Mouse (Mus musculus): ENCODE results near the gene Tceal8. TPM values are rescaled to one million over a fixed set of nuclear protein-coding genes. Genes with fewer than 3 reads are reported as not detected.
A peak's percentile ranks its signal among the peaks of the same experiment; 100 is the strongest.

Tceal8 gene
- total and polyA plus RNA-seq, 3 experiments, result 12.4 to 120 (median 32.4) TPM

- DNase-seq (ENCODE audit: low spot score) (no peak), ATAC-seq (ENCODE audit: extremely low read depth, insufficient number of reproducible peaks, low FRiP score, poor library complexity, severe bottlenecking) (no peak)
- Histone ChIP-seq H3K36me3 (replicated peaks) (no peaks in the 10 kb centered on the region), H3K9me3 (replicated peaks) (no peaks in the 10 kb centered on the region), H3K4me1 (ENCODE audit: insufficient read depth, low read depth, low read length) (peaks cover 10% of the 10 kb centered on the region; the same call in 1 of the 2 replicates), H3K27me3 (ENCODE audit: insufficient read depth, low read length) (no peaks in the 10 kb centered on the region), H3K4me3 (ENCODE audit: low read depth, low read length) (peak overlapping the region; percentile 51)
- no peak for TF ChIP-seq POLR2AphosphoS5 (IDR thresholded peaks at IDR 0.05; ENCODE audit: insufficient replicate concordance, low read depth, low read length)
- no peak for TF ChIP-seq GATA1 (IDR thresholded peaks at IDR 0.05; ENCODE audit: borderline replicate concordance, low read length)
- no peak for TF ChIP-seq CTCF (IDR thresholded peaks at IDR 0.05; ENCODE audit: low read depth, low read length)
- TF ChIP-seq GATA2 (IDR thresholded peaks at IDR 0.05; ENCODE audit: borderline replicate concordance, low read depth, low read length), result no peak
- TF ChIP-seq TAL1 (conservative IDR thresholded peaks at IDR 0.05; ENCODE audit: low read depth, low read length), result no peak
Observed at GRCm38 (mm10) chrX:136203257-136203656, 31.1 kb upstream of the Tceal8 start.

GRCm38 (mm10) chrX:136196873-136197272, 24.7 kb upstream of the Tceal8 start:
- H3K4me1 ChIP-seq (ENCODE audit: insufficient read depth, low read depth, low read length), result no peaks in the 10 kb centered on the region
- no peaks in the 10 kb centered on the region for H3K27me3 ChIP-seq (ENCODE audit: insufficient read depth, low read length)
- no peak overlapping the region for H3K4me3 ChIP-seq (ENCODE audit: low read depth, low read length)
- no peaks in the 10 kb centered on the region for H3K9me3 ChIP-seq (replicated peaks)
- TF ChIP-seq GATA2 (IDR thresholded peaks at IDR 0.05; ENCODE audit: borderline replicate concordance, low read depth, low read length) (no peak), CTCF (IDR thresholded peaks at IDR 0.05; ENCODE audit: low read depth, low read length) (peak; percentile 34; the same call in 1 of the 2 replicates)
- H3K36me3 ChIP-seq (replicated peaks), result no peaks in the 10 kb centered on the region
- ATAC-seq (ENCODE audit: extremely low read depth, insufficient number of reproducible peaks, low FRiP score, poor library complexity, severe bottlenecking), result no peak
- DNase-seq (ENCODE audit: low spot score), result no peak

- Histone ChIP-seq H3K27me3 (ENCODE audit: insufficient read depth, low read length) (no peaks in the 10 kb centered on the region), H3K36me3 (replicated peaks) (no peaks in the 10 kb centered on the region), H3K4me3 (ENCODE audit: low read depth, low read length) (no peak overlapping the region), H3K4me1 (ENCODE audit: insufficient read depth, low read depth, low read length) (no peaks in the 10 kb centered on the region), H3K9me3 (replicated peaks) (no peaks in the 10 kb centered on the region)
- no peak for TF ChIP-seq POLR2AphosphoS5 (IDR thresholded peaks at IDR 0.05; ENCODE audit: insufficient replicate concordance, low read depth, low read length)
- no peak for TF ChIP-seq GATA2 (IDR thresholded peaks at IDR 0.05; ENCODE audit: borderline replicate concordance, low read depth, low read length)
- no peak for TF ChIP-seq TAL1 (conservative IDR thresholded peaks at IDR 0.05; ENCODE audit: low read depth, low read length)
- TF ChIP-seq GATA1 (IDR thresholded peaks at IDR 0.05; ENCODE audit: borderline replicate concordance, low read length), result no peak
- no peak for TF ChIP-seq CTCF (IDR thresholded peaks at IDR 0.05; ENCODE audit: low read depth, low read length)
- ATAC-seq (ENCODE audit: extremely low read depth, insufficient number of reproducible peaks, low FRiP score, poor library complexity, severe bottlenecking) (no peak), DNase-seq (ENCODE audit: low spot score) (no peak)
Observed at GRCm38 (mm10) chrX:136195193-136195944, 23.2 kb upstream of the Tceal8 start.

GRCm38 (mm10) chrX:136183107-136183506, 11.0 kb upstream of the Tceal8 start:
- Histone ChIP-seq H3K4me3 (ENCODE audit: low read depth, low read length) (no peak overlapping the region), H3K9me3 (replicated peaks) (no peaks in the 10 kb centered on the region), H3K4me1 (ENCODE audit: insufficient read depth, low read depth, low read length) (no peaks in the 10 kb centered on the region), H3K27me3 (ENCODE audit: insufficient read depth, low read length) (no peaks in the 10 kb centered on the region), H3K36me3 (replicated peaks) (no peaks in the 10 kb centered on the region)
- no peak for ATAC-seq (ENCODE audit: extremely low read depth, insufficient number of reproducible peaks, low FRiP score, poor library complexity, severe bottlenecking)
- DNase-seq (ENCODE audit: low spot score), result no peak
- TF ChIP-seq POLR2AphosphoS5 (IDR thresholded peaks at IDR 0.05; ENCODE audit: insufficient replicate concordance, low read depth, low read length) (no peak), GATA1 (IDR thresholded peaks at IDR 0.05; ENCODE audit: borderline replicate concordance, low read length) (no peak), CTCF (IDR thresholded peaks at IDR 0.05; ENCODE audit: low read depth, low read length) (no peak), TAL1 (conservative IDR thresholded peaks at IDR 0.05; ENCODE audit: low read depth, low read length) (no peak), GATA2 (IDR thresholded peaks at IDR 0.05; ENCODE audit: borderline replicate concordance, low read depth, low read length) (no peak)

- Histone ChIP-seq H3K4me1 (ENCODE audit: insufficient read depth, low read depth, low read length) (no peaks in the 10 kb centered on the region), H3K9me3 (replicated peaks) (no peaks in the 10 kb centered on the region), H3K4me3 (ENCODE audit: low read depth, low read length) (no peak overlapping the region), H3K27me3 (ENCODE audit: insufficient read depth, low read length) (no peaks in the 10 kb centered on the region), H3K36me3 (replicated peaks) (no peaks in the 10 kb centered on the region)
- no peak for ATAC-seq (ENCODE audit: extremely low read depth, insufficient number of reproducible peaks, low FRiP score, poor library complexity, severe bottlenecking)
- TF ChIP-seq POLR2AphosphoS5 (IDR thresholded peaks at IDR 0.05; ENCODE audit: insufficient replicate concordance, low read depth, low read length) (no peak), CTCF (IDR thresholded peaks at IDR 0.05; ENCODE audit: low read depth, low read length) (no peak), GATA2 (IDR thresholded peaks at IDR 0.05; ENCODE audit: borderline replicate concordance, low read depth, low read length) (no peak), TAL1 (conservative IDR thresholded peaks at IDR 0.05; ENCODE audit: low read depth, low read length) (no peak), GATA1 (IDR thresholded peaks at IDR 0.05; ENCODE audit: borderline replicate concordance, low read length) (no peak)
- DNase-seq (ENCODE audit: low spot score), result no peak
Observed at GRCm38 (mm10) chrX:136180897-136181553, 8.9 kb upstream of the Tceal8 start.

- TF ChIP-seq GATA2 (IDR thresholded peaks at IDR 0.05; ENCODE audit: borderline replicate concordance, low read depth, low read length), result no peak
- TF ChIP-seq TAL1 (conservative IDR thresholded peaks at IDR 0.05; ENCODE audit: low read depth, low read length), result no peak
- no peak for TF ChIP-seq CTCF (IDR thresholded peaks at IDR 0.05; ENCODE audit: low read depth, low read length)
- TF ChIP-seq GATA1 (IDR thresholded peaks at IDR 0.05; ENCODE audit: borderline replicate concordance, low read length), result no peak
- no peak for TF ChIP-seq POLR2AphosphoS5 (IDR thresholded peaks at IDR 0.05; ENCODE audit: insufficient replicate concordance, low read depth, low read length)
- no peak for DNase-seq (ENCODE audit: low spot score)
- no peak overlapping the region; the same call in 1 of the 2 replicates for H3K4me3 ChIP-seq (ENCODE audit: low read depth, low read length)
- peaks cover 5% of the 10 kb centered on the region for H3K36me3 ChIP-seq (replicated peaks)
- no peaks in the 10 kb centered on the region for H3K27me3 ChIP-seq (ENCODE audit: insufficient read depth, low read length)
- H3K4me1 ChIP-seq (ENCODE audit: insufficient read depth, low read depth, low read length), result peaks cover 3% of the 10 kb centered on the region; the same call in 1 of the 2 replicates
- ATAC-seq (ENCODE audit: extremely low read depth, insufficient number of reproducible peaks, low FRiP score, poor library complexity, severe bottlenecking), result no peak
- H3K9me3 ChIP-seq (replicated peaks), result no peaks in the 10 kb centered on the region
Observed at GRCm38 (mm10) chrX:136172786-136173185, 644 bp upstream of the Tceal8 start.
